Mouse (Mus musculus): ENCODE results near the gene Spint1.

GRCm38 (mm10) chr2:119247904-119248303 lies 10.7 kb downstream of the Spint1 start:
- TF ChIP-seq CTCF (IDR thresholded peaks at IDR 0.05; ENCODE audit: control insufficient read depth, insufficient read depth, insufficient read length) (no peak), MYOG (IDR thresholded peaks at IDR 0.05; ENCODE audit: control insufficient read depth, extremely low read depth, insufficient read length) (no peak), MAX (IDR thresholded peaks at IDR 0.05) (no peak), FOSL1 (IDR thresholded peaks at IDR 0.05; ENCODE audit: insufficient read depth, low read length, poor library complexity, severe bottlenecking) (no peak), CEBPB (IDR thresholded peaks at IDR 0.05; ENCODE audit: low read depth) (no peak), MYOD1 (IDR thresholded peaks at IDR 0.05; ENCODE audit: control insufficient read depth, insufficient read length, low read depth) (no peak)

Measured in C2C12 (cell line).